Mouse (Mus musculus): ENCODE data around the gene Zfp612. TPM values are rescaled to one million over a fixed set of nuclear protein-coding genes. Genes with fewer than 3 reads are reported as not detected.
A peak's percentile ranks its signal among the peaks of the same experiment; 100 is the strongest.

The Zfp612 gene
- polyA plus RNA-seq, 1 experiment from 2014 or later, result 4.2 TPM

DNA sequence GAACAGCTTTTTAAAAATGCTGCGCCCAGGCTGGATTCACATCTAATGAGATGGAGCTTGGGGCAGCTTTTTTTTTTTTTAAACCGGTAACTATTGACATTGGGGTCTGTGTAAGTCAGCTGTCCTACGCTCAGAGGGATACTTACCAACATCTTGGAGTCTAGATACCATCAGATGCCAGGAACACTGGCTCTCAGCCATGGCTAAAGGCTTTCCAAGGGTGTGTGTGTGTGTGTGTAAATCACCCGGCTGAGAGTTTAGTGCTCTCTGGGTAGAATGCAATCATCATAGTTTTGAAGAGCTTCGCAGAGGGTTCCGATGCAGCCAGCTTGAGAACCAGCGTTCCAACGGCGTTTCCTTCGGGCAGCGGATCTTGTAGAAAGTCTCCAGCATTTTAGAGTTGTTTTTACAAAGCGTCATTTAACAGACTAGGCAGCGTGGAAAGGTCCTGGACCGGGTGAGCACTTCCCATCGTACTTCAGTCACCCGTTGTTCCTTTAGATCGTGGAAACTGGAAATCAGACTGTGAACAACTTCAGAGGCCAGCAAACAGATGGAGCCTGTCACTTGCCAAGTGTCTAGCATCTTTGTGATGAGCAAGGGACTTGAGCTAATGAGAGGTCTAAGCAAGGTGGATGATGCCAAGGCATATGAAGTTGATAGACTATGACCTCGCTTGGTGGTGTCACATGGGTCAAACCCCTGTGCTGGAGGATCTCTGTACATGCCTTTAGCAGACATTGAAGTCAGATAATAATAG is 14.8 kb upstream of the Zfp612 start:
- TF ChIP-seq CTCF (IDR thresholded peaks at IDR 0.05), result no peak
- CTCF ChIA-PET, result interaction anchor here (1.0 kb wide), 1 partner anchor 23 kb away, joined by 3 read pairs; no protein-coding TSS in a partner anchor
- in situ Hi-C loops (cut with MboI; ENCODE audit: low pct_unique_long_range_greater_than_20kb), result loop anchor here (5.0 kb wide), 2 partner anchors 47 to 92 kb away; no protein-coding TSS in a partner anchor
- DNase-seq (ENCODE audit: low read depth, low spot score), result no peak
- no peaks in the 10 kb centered on the region for H3K27me3 ChIP-seq
- ATAC-seq, result no peak
- POLR2A ChIA-PET, result no interaction called here

DNA sequence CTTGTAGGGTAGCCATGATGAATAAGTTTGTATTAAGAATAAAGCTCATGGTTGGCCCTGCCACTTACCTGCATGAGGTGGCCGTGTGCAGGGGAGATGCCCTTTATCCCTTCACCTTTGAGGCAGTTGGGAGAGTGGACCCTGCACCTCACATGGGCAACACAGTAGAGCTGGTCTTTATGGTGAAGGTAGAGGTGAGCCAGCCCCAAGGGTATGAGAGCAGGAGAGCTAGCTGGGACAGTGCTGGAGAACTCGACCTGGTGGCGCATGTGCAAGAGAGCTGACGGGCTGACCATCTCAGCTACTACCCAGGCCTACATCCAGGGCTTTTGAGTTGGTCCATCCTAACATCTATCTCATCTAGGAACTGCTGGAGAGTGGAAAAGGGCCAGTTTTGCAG is 13.9 kb upstream of the Zfp612 start:
- in situ Hi-C loops (cut with MboI; ENCODE audit: low pct_unique_long_range_greater_than_20kb), result loop anchor here (5.0 kb wide), 2 partner anchors 48 to 93 kb away; no protein-coding TSS in a partner anchor
- TF ChIP-seq CTCF (IDR thresholded peaks at IDR 0.05), result no peak
- H3K27me3 ChIP-seq, result no peaks in the 10 kb centered on the region
- no peak for DNase-seq (ENCODE audit: low read depth, low spot score)
- POLR2A ChIA-PET, result interaction anchor here (0.5 kb wide), 1 partner anchor 65 kb away, joined by 4 read pairs; no protein-coding TSS in a partner anchor
- no peak for ATAC-seq
- CTCF ChIA-PET, result interaction anchor here (1.0 kb wide), 1 partner anchor 24 kb away, joined by 3 read pairs; no protein-coding TSS in a partner anchor

DNA sequence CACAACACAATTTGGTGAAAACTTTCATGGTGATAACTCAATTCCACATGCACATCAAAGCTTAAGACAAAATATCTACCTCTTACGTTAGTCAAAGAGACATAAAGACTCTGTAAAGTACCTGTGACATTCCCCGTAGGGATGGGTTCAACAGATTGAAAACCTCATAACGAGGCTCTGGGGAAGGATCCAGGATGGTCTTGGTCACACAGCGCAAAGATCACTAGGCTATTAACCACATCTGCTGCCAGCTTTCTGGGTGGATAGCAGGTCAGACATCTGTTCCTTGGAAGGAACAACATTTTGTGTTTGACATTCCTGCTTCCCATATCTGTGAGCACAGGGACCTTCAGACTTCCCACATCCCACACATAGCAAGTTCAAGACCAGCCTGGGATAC is 9.8 kb upstream of the Zfp612 start:
- TF ChIP-seq CTCF (IDR thresholded peaks at IDR 0.05), result no peak
- CTCF ChIA-PET, result interaction anchor here (1.2 to 1.5 kb wide), 2 partner anchors 11 to 59 kb away, joined by 5 read pairs; no protein-coding TSS in a partner anchor
- POLR2A ChIA-PET, result no interaction called here
- in situ Hi-C loops (cut with MboI; ENCODE audit: low pct_unique_long_range_greater_than_20kb), result loop anchor here (5.0 kb wide), 2 partner anchors 52 to 97 kb away; no protein-coding TSS in a partner anchor
- DNase-seq (ENCODE audit: low read depth, low spot score), result no peak
- no peaks in the 10 kb centered on the region for H3K27me3 ChIP-seq
- ATAC-seq, result no peak

DNA sequence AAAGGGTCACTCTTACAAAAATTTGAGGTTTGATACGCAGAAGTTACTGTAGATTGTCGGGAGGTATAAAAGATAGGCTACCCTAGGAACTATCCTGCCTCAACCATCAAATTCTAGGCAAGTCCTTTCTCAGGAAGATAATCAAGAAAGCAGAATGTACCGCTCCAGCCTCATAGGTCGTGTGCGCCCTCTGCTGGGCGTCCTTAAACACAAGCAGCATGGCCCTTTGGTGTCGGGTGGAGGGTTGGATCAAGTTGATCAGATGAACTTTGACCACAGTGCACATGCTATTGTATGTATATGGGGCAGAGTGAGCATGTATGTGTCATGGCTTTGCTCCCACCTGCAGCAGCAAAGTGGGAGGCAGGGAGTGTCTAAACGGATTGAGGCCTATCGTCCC is 7.9 kb upstream of the Zfp612 start:
- TF ChIP-seq CTCF (IDR thresholded peaks at IDR 0.05), result peak; percentile 92
- DNase-seq (ENCODE audit: low read depth, low spot score) (no peak), ATAC-seq (peak; percentile 79)
- H3K27me3 ChIP-seq, result no peaks in the 10 kb centered on the region
- in situ Hi-C loops (cut with MboI; ENCODE audit: low pct_unique_long_range_greater_than_20kb), result no loop called here
- POLR2A ChIA-PET, result interaction anchor here (0.7 kb wide), 1 partner anchor 109 kb away, joined by 4 read pairs; the partner anchor contains the start of gene Marveld3
- CTCF ChIA-PET, result interaction anchor here (0.8 to 1.6 kb wide), 7 partner anchors 10 to 101 kb away, joined by 3 to 6 read pairs (median 3); no protein-coding TSS in a partner anchor

DNA sequence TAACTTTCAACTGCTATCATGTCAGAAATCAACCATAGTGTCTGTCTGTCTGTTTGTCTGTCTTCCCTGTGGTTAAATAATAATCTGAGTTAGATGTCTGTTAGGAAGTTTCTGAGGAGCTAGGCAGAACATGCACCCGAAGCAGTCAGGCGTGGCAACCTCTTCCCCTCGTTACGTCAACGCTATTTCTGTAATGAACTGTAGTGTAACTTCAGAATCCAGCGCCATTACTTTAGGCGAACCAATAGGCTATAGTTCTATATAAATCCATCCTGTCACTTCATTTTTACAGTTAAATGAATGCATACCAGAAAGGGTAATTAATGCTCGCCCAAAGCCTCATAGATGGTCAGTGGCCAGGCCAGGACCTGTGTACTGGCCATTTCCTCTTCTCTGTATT is 5.0 kb upstream of the Zfp612 start:
- no peak for DNase-seq (ENCODE audit: low read depth, low spot score)
- no peak for TF ChIP-seq CTCF (IDR thresholded peaks at IDR 0.05)
- in situ Hi-C loops (cut with MboI; ENCODE audit: low pct_unique_long_range_greater_than_20kb), result no loop called here
- H3K27me3 ChIP-seq, result peaks cover 7% of the 10 kb centered on the region
- POLR2A ChIA-PET, result no interaction called here
- no peak for ATAC-seq
- CTCF ChIA-PET, result interaction anchor here (0.6 kb wide), 1 partner anchor 278 kb away, joined by 3 read pairs; no protein-coding TSS in a partner anchor

DNA sequence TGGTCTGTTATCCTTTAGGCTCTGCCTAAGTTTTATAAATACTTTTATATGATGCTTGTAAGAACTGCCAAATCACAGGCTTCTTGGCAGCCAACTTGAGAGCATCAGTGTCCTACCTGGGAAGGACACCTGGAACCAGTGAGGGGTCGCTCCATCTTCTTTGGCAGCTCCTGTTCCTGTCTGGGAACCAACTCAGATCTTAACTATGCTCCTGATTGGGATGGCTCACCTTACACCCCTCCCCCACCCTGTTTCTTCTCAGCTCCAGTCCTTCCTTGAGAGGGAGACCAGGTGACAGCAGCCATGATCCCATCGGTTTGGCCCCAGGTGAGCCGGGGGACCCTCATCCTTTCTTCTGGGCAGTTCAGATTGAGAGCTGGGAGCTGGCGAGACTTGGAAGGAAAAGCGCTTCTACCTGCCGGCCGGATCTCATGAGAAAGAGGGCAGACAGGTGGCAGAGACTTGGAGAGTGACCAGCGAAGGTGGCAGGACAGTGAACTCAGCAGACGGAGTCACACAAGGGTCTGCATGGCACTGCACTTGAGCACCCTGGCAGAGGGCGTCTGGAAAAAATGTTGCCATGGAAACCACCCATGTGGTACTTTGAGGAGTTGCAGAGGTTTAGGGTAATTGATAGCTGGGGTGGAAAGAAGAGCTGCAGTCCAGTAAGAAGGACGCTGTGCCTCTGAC is 3.0 kb downstream of the Zfp612 start:
- no peak for TF ChIP-seq CTCF (IDR thresholded peaks at IDR 0.05)
- ChIA-PET CTCF (interaction anchor here (1.2 kb wide), 1 partner anchor 120 kb away, joined by 5 read pairs; the partner anchor contains the start of gene Marveld3), POLR2A (no interaction called here)
- no peak for DNase-seq (ENCODE audit: low read depth, low spot score)
- ATAC-seq, result no peak
- H3K27me3 ChIP-seq, result peaks cover 5% of the 10 kb centered on the region
- in situ Hi-C loops (cut with MboI; ENCODE audit: low pct_unique_long_range_greater_than_20kb), result no loop called here

DNA sequence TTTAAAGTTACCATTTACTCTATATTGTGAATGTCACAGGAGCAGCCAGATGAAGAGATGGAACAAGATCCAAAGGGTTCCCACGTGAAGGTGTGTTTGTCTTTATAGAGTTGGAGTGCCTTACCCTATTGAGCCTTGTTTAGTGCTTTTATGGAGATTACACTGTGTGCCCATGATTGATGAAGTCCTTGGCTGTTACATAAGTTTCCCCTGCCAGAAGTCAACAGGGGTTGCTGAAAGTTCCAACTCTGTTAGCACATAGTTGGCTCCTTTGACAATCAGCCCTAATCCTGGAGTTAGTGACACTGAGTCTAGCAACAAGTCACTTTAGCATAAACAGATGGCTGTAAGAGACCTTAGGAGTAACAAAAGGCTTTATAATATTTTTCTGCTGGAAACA is 12.3 kb downstream of the Zfp612 start:
- CTCF ChIA-PET, result no interaction called here

DNA sequence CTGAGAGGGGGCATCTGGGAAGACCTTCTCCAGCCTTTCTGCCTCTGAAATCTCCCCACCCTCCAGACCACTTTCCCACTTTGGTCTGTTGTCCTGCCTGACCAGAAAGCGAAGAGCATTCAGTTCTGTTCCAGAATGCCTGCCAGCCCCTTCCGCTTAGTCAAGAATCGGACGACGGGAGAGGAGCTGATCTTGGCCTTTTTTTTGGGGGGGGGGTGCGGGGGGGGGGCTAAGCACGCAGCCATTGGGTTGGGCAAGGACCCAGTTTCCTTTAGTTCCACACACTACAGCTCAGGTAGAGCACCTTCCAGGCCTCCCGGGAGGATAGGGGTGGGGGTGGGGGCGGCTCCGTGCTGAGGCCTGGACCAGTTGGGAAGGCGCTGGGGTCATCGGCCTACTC is 21.4 kb downstream of the Zfp612 start, which contains the start of gene Gm21964:
TSS of gene Gm21964 (plus strand) at position 301 of the 400 bp plus-strand sequence.
- ATAC-seq, result no peak
- POLR2A ChIA-PET, result no interaction called here
- in situ Hi-C loops (cut with MboI; ENCODE audit: low pct_unique_long_range_greater_than_20kb), result no loop called here
- H3K27me3 ChIP-seq, result peaks cover 26% of the 10 kb centered on the region
- no peak for DNase-seq (ENCODE audit: low read depth, low spot score)
- CTCF ChIA-PET, result no interaction called here
- no peak for TF ChIP-seq CTCF (IDR thresholded peaks at IDR 0.05)

More for the DNA sequence above, 12.3 kb downstream of the Zfp612 start:
- in situ Hi-C loops (cut with MboI; ENCODE audit: low pct_unique_long_range_greater_than_20kb), result no loop called here
- TF ChIP-seq CTCF (IDR thresholded peaks at IDR 0.05), result no peak
- ATAC-seq (no peak), DNase-seq (ENCODE audit: low read depth, low spot score) (no peak)
- POLR2A ChIA-PET, result no interaction called here
- H3K27me3 ChIP-seq, result peaks cover 12% of the 10 kb centered on the region

DNA sequence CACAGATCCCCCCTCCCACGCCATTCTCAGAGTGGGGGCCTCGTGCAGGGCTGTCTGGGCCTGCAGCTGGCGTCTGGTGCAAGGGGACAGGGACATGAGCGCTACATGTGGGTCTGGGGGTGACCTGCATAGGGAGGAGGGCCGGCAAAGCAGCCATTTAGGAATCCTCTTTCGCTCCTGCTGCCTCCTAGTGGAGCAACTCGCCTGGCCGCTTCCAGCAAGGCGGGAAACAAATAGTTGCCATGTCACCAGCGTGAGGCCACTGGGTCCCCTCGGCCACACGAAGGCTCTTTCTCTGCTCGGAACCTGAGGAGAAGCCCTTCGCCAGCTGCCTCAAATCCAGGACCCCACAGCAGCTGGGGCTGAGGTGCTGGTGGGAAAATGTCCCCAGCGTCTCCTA is 22.1 kb downstream of the Zfp612 start:
- in situ Hi-C loops (cut with MboI; ENCODE audit: low pct_unique_long_range_greater_than_20kb), result no loop called here
- POLR2A ChIA-PET, result no interaction called here
- no peak for DNase-seq (ENCODE audit: low read depth, low spot score)

DNA sequence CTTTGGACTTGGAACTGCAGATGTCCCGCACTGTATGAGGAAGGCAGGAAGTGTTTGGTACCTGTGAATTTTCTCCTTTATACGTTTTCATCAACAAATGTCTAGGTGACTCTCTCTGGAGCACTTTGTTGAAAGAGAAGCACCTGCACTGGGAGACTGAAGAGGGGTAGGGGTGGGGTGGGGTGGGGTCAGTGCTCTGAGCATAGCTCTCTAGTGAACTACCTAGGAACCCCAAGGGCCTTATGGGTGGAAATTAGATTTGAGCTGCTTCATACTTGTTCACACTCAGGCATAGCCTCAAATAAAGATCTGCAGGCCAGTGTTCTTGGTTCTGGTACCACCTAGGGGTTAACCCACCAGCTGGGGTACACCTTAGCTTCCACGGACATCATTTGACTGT is 23.1 kb downstream of the Zfp612 start, which contains the start of gene Gm17720:
TSS of gene Gm17720 (minus strand) at position 101 of the 400 bp plus-strand sequence.
- POLR2A ChIA-PET, result no interaction called here
- DNase-seq (ENCODE audit: low read depth, low spot score), result no peak
- CTCF ChIA-PET, result interaction anchor here (0.8 kb wide), 1 partner anchor 10 kb away, joined by 3 read pairs; no protein-coding TSS in a partner anchor
- ATAC-seq, result no peak
- peaks cover 21% of the 10 kb centered on the region for H3K27me3 ChIP-seq
- in situ Hi-C loops (cut with MboI; ENCODE audit: low pct_unique_long_range_greater_than_20kb), result no loop called here
- TF ChIP-seq CTCF (IDR thresholded peaks at IDR 0.05), result no peak

More for the DNA sequence above, 22.1 kb downstream of the Zfp612 start:
- CTCF ChIA-PET, result no interaction called here
- ATAC-seq, result no peak
- no peak for TF ChIP-seq CTCF (IDR thresholded peaks at IDR 0.05)
- H3K27me3 ChIP-seq, result peaks cover 25% of the 10 kb centered on the region

Data from Patski (cell line).